Mouse (Mus musculus) left cerebral cortex, adult 8-10 months (tissue): Measurements from ENCODE around the gene Iqgap1. TPM values are rescaled to one million over a fixed set of nuclear protein-coding genes. Genes with fewer than 3 reads are reported as not detected.

Experiments
- DNase-seq, 2 experiments: peaks; one replicate each; pipeline ENCODE4 v3.0.0; 2022; ENCODE audit warnings: low spot score in 2 of 2
- total RNA-seq, 4 experiments: library from RNA; stranded (reverse); gene quantifications; 2 replicates each; pipeline ENCODE4 v1.2.4; 2022

The Iqgap1 gene
- total RNA-seq: 10 to 100 TPM; 18.0 to 29.9 (median 24.9) TPM

DNA sequence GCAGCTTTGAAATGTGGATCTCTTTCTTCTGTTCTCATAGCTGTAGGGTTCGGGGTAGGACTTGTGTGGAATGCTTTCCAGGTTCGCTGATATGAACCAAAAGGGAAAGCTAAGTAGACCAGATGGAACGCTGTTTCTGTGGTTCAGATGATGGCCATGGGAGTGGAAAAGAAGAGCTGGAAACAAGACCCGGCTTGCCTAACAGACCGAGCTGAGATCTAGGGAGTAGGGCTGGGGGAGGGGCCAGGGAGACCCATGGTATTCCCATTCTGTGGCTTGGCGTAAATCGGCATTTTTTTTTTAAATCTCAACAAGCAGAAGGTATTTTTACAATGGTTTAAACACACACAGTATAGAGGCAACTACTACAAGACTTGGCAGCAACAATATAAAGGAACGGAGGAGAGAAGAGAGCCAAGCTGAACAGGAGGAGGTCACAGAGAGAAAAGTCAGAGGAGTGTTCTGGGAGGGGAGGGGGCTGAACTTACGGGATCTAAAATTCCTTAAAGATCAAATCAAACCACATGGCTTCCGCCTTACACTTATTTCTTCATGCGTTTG lies at the start of gene Iqgap1:
TSS of gene Iqgap1 (minus strand) at position 132 of the 561 bp plus-strand sequence.
- DNase-seq: no peak

DNA sequence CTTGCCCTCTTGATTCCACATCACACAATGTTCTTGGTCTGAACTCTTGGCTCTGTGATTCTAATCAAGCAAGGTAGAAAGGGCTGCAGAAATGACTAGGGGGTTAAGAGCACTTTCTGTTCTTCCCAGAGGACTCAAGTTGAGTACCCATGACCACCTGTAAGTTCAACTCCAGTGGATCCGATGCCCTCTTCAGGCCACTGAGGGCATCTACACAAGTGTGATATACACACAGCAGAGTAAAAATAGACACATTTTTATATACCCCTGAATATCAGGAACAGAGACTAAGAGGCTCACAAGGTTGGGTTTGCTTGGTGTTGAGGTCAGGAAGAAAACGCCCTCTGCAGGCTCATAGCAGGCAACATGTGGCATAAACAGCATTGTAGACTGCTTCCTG lies 47.9 kb upstream of the Iqgap1 start:
- no peak for DNase-seq

DNA sequence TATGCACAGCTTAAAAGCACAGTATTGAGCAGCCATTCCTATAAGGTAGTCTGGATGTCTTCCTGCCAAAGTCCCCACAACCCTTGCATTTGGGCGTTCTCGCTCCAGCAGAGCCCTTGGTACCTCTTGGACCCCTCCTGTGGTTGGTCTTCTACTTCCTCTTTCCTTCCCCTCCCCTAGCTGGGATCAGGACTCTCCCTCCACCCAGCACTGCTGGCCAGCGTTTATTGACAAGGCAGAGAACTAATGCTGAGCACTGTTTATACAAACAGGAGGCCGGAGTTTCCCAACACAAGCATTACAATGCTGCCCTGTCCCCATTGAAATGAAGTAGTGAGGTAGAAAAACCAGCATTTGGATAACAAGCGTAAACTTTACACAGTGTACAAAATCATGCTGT lies 47.3 kb upstream of the Iqgap1 start:
- no peak for DNase-seq

DNA sequence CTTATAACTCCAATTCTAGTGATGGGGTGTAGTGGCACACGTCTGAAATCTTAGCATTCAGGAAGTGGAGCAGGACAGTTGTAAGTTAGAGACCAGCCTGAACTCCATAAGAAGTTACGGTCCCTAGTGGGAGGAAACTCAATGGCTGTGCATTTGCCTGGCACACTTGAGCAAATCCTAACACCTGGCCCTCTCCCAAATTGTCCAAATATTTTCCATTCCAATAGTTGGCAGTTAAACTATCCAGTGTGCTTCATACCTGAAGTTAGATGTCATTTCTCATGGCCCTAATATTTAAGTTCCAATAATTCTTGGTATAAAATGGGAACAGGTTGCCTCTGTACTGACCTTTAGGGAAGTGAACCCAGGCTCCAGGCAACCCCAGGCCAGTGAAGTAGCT lies 42.9 kb upstream of the Iqgap1 start:
- DNase-seq: no peak

DNA sequence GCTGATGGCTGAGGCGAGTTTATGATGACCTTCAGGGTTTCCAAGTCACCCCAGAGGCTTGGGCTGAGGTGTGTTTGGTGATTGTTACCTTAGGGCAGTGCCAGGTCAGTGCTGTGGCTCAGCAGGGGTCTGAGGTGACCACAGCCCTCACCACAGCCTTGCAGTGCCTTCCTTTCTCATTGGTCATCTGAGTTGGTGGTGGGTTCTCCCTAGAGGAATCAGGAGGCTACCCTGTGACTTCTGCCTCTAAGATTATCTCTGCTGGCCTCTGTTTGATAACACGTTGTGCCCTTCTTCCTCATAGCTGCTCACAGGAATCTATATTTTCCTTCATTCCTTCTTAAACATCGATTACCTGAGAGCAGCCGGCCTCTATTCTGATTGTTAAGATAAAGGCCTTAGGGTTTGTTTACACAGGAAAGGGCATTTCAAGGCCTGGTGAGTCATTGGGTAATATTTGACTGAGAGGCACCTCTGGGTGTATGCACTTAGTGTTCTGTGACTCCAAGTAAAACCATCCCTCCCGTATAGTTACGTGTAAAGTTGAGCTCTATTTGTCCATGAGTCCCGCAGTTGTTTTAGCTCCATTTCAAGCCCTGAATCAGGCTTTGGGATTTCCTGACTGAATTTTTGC lies 40.9 kb upstream of the Iqgap1 start:
- DNase-seq: no peak

DNA sequence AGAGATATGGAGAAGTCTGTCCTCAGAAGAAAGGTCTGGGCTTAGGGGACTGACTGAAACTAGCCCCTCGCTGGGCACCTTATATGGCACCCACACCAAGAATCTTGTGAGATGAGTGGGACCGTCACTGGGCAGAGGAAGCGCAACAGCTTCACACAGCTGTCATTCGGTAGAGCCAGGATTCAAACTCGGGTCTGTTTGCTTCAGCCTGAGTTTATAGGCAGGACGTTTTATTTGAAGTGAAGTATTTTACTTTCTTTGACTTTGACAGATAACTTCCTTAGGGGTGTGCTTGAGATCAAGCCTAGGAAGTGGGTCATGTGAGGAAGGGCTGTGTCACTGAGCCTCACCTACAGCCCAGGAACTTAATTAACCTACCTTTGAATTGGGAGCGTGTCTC lies 39.7 kb upstream of the Iqgap1 start:
- no peak for DNase-seq

DNA sequence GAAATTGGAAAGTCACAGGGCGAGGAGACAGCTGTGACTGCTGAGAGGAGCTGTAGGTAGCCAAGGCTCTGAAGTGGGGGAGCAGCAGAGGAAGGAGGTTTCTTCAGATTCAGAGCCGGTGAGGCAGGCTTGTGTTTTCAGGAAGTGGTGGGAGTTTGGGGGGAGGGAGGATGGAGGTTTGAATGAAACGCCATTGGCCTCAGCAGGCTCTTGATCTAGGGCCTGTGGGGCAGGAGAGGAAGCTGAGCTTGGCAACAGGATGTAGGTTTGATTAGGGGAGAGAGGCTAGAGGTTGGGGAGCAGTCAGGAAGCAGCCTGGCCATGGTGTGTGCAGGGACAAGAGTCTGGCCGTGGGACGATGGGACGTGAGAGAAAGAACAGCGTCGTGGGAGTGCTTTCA lies 39.1 kb upstream of the Iqgap1 start:
- DNase-seq: no peak

DNA sequence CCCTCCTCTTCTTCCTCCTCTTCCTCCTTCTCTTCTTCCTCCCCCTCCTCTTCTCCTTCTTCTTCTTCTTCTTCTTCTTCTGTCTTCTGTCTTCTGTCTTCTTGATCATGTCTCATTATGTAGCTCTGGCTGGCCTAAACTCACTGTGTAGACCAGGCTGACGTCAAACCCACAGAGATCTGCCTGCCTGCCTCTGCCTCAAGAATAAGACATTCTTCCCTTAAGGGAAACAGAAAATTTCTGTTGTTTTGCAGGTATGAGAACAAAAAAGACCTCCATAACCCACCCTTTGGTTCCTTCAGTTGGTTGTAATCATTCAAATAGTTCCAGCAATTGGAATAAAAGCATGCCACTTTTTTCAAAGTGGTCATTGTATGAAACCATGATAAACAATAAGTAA lies 38.4 kb upstream of the Iqgap1 start:
- no peak for DNase-seq

DNA sequence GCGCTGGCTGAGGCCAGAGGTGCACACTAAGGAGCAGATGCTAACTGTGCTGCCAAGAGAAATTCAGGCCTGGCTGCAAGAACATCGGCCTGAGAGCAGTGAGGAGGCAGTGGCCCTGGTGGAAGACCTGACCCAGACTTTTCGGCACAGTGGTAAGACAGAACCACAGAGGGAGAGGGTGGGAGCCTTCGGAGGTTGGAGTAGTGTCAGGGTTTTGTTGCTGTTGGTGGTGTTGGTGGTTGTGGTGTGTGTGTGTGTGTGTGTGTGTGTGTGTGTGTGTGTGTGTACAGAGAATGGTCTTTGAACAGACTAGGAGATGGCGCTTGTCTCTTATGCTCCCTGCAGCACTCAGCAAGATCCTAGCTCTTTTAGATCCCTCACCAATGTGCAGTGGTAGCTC lies 37.7 kb upstream of the Iqgap1 start:
- DNase-seq: no peak

DNA sequence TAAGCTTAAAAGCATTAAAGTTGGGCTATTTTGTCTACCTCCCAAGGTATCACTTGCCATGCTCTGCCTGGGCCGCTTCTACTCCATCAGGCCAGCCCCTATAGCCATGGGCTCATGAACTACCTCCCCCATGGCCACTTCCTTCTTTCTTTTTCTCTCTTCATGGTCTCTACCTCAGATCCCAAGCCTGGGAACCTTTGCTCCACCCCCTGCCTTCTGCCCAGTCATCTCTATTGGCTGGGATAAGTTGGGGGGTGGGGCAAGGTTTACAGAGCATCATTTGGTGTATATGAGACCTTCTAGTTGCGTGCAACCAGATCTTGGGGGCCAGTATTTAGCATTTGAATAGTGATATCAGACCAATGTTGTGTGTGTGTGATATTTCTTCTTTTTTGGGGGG lies 36.7 kb upstream of the Iqgap1 start:
- DNase-seq: no peak

DNA sequence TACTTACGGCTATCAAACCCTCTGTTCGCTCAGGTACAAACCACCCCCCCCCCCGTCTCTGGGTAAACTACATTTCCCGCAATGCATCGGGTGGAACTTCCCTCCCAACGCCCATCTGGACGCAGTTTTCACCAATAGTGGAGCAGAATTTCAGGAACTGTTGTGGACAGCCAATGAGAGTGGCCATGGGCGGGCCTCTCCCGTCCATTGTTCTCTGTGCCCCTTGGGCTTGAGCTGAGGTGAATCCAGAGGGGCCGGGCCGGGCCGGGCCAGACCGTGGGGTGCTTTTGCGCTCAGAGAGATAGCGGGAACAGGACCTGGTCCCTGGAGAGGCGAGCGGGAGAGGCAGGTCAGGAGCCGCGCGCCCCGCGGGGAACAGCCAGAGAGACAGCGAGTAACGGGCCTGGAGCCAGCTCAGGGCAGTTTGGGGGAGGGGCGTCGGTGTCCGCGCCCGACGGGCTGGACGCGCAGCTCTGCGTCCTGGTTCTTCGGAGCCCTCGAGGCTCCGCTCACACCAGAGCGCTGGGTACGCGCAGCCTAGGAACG lies 35.0 kb upstream of the Iqgap1 start, which contains the start of gene Zscan2:
TSS of gene Zscan2 (plus strand) at position 192 of the 546 bp plus-strand sequence.
- DNase-seq: peak; percentile 80 to 93

DNA sequence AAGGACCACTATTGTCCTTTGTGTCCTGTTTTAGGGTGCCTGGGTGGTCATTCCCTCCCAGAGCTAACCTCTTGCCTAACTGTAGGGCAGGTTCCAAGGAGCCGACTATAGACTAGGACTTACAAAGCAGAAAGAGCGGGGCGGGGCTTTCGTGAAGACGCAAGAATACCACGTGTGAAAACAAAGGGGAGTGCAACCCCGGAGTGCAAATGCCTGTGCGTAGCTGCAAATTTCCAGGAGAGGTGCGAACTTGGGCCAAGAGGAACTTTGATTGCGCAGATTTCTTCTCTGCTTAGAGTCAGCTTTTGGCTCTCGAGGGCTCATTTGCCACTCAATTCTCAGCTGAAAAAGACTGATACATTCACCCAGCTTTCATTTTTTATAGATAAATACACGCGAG lies 34.5 kb upstream of the Iqgap1 start:
- no peak for DNase-seq

DNA sequence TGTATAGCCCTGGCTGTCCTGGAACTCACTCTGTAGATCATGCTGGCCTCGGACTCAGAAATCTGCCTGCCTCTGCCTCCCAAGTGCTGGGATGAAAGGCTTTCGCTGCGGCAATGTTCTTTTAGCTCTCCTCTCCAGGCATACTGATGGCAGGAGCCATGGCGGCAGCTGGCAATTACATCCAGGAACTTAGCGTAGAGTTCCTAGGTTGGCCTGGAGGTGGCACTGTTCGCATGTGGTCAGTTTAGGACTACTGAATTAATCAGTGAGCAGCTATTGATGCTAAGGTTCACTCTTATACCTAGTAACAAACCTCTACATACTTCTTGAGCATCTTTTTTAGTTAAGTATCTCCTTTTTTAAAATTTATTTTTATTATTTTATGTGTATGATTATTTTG lies 31.4 kb upstream of the Iqgap1 start:
- DNase-seq: peak; percentile 47 to 64

DNA sequence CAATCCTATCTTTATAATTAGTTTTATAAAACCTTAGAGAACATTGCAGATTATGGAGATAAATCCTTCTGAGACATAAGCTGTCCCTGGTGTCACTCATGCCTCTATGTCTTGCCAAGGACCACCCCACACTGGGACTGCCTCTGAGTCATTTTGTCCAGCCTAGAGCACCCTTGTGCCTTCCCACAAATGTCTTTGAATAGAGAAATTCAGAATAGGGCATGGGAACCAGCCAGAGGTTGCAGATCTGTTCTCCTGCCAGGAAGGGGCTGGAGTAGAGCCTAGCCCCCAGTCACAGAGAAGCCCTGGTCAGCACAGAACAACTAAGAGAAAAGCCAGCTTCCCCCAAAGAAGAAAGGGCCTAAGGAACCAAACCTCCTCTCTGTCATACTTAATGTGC lies 29.5 kb upstream of the Iqgap1 start:
- no peak for DNase-seq

DNA sequence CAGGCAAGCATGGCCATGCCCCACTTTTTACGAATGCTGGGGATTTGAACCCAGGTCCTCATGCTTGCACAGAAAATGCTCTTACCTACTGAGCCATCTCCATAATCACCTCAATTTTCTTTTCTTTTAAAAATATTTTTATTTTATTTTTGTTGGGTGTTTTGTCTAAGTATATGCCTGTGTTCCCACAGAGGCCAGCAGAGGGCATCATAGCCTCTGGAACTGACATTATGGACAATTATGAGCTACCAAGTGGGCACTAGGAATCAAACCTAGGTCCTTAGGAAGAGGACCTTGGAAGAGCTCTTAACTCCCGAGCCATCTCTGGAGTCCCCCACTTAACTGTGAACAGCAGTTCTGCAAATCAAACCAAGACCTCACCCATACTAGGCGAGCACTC lies 27.4 kb upstream of the Iqgap1 start:
- DNase-seq: no peak

DNA sequence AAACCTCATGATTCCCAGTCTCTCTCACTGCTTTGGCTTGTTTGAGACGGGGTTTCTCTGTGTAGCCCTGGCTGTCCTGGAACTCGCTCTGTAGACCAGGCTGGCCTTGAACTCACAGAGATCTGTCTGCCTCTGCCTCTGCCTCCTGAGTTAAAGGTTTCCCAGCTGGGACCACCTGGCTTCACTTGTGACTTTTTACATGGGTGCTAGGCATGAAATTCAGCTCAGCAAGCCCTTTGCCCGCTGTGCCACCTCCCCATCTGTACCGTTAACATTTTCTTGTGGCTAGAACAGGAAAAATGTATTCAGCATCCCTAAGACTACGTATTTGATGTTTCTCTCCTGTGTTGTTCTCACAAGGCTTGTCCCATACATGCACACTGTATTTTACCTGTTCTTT lies 24.7 kb upstream of the Iqgap1 start:
- no peak for DNase-seq

DNA sequence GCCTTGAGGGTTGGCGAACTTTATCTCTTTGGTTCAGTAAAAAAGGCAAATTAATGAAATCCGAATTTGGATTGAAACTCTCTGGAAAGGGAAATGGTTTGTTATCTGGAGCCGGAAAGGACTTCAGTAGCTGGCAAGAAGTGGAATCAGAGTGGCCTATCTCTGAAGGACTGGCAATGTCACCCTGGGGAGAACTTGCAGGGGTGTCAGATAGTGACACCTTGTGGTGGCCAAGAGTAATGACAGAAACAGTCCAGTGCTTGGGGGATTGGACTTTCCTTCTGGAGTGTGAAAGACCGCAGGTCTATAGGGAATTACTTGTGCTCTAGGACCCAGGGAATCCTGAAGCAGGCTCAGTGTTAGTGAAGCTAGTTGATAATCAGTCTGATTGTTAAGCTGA lies 23.9 kb upstream of the Iqgap1 start:
- no peak for DNase-seq

DNA sequence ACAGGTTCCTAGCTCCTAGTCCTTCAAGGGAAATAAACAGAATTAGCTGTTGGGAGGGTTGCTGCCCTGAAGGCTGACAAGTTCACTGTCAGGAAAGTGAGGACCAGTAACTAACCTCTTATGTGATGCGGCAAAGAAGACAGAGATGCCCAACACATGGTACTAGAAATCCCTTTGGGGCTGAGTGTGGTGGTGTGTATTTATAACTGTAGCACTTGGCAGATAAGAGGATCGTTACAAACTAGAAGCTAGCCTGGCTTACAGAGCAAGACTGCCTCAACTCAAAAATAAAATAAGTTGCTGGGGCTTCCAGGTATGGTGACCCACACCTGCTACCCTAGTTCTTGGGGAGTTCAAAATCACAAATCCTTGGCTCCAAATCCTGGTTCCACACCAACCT lies 23.5 kb upstream of the Iqgap1 start:
- no peak for DNase-seq

DNA sequence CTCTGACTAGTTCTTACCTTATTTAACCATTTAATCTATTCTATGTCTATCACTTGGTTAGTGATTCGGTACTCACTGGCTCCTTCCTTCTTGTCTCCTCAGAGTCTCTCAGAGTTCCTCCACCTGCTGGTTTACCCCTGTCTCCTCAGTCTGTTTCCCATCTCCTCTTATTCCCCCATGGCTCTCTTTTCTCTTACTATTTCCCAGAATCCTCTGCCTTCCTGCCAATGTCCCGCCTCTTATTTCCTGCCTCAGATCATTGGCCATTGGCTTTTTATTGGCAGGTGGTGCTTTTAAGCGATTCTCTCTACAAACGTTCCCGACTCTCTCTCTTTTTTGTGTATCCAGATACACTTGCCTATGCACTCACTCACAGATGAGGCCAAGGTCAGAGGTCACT lies 20.9 kb upstream of the Iqgap1 start:
- DNase-seq: no peak

DNA sequence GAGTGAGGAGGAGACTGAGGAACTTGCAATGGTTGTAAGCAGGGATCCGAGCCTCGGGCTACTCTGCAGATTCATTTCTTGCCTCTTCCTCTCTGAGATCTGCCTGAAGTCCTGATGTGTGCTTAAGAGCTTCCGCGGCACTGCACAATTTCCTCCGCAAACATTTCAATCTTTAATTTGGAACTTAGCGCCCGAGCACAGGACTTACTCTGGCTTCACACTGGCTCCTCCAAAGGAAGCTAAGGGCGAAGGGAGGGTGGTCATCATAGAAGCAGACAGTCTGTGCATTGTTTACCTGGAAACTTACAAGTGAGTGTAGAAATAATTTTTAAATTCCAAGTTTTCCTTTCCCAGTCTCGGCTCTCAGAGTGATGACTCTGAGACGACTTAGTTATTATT lies 20.5 kb upstream of the Iqgap1 start:
- no peak for DNase-seq

DNA sequence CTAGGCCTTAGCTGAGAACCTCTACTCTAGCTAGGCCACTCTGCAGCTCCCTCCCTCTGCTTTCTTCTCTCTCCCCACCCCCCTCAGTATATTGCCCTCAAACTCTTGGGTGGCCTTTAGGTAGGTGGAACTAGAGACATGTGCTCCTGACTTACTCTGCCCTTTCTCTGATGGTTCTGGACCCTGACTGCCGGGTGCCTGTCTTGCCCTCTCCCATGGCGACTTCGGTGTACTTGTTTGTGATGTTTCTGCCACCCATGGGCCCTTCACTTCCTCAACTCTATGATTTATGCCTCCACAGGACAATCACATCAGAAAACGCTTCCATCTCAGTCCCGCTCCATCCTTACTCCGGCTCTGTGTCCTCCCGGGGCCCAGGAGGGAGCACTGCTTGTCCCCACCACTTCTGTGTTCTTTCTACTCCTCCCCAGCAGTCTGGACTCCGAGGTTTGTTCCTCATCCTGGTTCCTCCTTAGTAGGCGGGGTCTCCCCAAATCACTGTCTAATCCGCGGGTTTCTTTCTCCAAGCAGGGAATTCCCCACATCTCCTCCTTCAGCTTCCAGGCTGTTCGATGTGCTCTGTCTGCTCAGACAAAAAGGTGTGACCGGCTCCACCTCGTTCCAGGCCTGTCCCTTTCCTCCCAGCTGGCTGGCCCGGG lies 20.0 kb upstream of the Iqgap1 start:
- no peak for DNase-seq

DNA sequence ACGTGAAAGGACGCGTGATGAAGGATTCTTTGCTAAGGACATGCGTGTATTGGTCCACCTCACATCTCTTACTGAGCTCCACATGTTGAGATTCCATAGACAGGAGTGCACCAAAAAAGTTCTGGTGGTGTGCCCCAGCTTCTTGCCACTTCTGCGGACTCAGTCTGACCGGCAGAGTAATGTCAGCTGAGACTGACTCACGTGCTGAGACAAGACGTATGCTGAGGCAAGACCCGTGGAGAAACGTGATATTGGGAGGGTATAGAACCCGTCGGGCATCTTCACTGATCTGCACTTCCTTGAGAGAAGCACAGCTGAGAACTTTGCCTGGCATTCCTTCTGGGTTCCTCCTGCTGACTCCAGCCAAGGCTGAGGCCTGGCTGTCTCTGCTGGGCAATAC lies 18.9 kb upstream of the Iqgap1 start:
- no peak for DNase-seq
